21 mouse cellular contexts compared by ENCODE assay signal in genomic region chr13:48252559-48252958, GRCm38 (mm10). TPM values are rescaled to one million over a fixed set of nuclear protein-coding genes. Genes with fewer than 3 reads are reported as not detected.
DNase-seq lines count a peak whose midpoint lies in the region; ATAC-seq lines count a peak whose summit lies in the region.
"Had no signal": no experiment of that assay in that cellular context is flagged by ENCODE, and none has a peak within 500 bp of the region (broad histone marks: within the 10 kb centered on the region; RNA-seq: fewer than 3 reads in every experiment).

No protein-coding gene starts in this region.

- H3K4me2 ChIP-seq in forebrain, embryonic 12.5 days = no peak overlapping the region
- H3K4me2 ChIP-seq: embryonic facial prominence, embryonic 12.5 days; forebrain, embryonic 13.5 days; forebrain, embryonic 15.5 days had no signal

- H3K36me3 ChIP-seq in forebrain, embryonic 10.5 days (replicated peaks) = no peaks in the 10 kb centered on the region; the same call in 1 of the 2 replicates
- H3K36me3 ChIP-seq in forebrain, embryonic 12.5 days (replicated peaks) = no peaks in the 10 kb centered on the region
- H3K36me3 ChIP-seq: embryonic facial prominence, embryonic 10.5 days; embryonic facial prominence, embryonic 12.5 days; forebrain, embryonic 15.5 days had no signal

- ATAC-seq in forebrain, embryonic 12.5 days (ENCODE audit: low FRiP score) = no peak
- ATAC-seq: forebrain, embryonic 13.5 days; forebrain, embryonic 15.5 days; forebrain, postnatal 0 days had no signal

- H3K9ac ChIP-seq in forebrain, embryonic 12.5 days = no peak overlapping the region
- H3K9ac ChIP-seq: embryonic facial prominence, embryonic 12.5 days; forebrain, embryonic 13.5 days; forebrain, embryonic 15.5 days; forebrain, postnatal 0 days had no signal

- no peaks in the 10 kb centered on the region for H3K27me3 ChIP-seq in forebrain, embryonic 10.5 days (ENCODE audit: poor library complexity, severe bottlenecking)
- no peaks in the 10 kb centered on the region for H3K27me3 ChIP-seq in forebrain, embryonic 12.5 days
- H3K27me3 ChIP-seq: embryonic facial prominence, embryonic 12.5 days; forebrain, embryonic 13.5 days; forebrain, embryonic 15.5 days had no signal

- 33% methylated on average over 2 of the region's 2 CpGs for WGBS in forebrain, embryonic 10.5 days
- WGBS in forebrain, embryonic 12.5 days = 19% methylated on average over 2 of the region's 2 CpGs

- DNase-seq in forebrain, embryonic 10.5 days (ENCODE audit: extremely low spot score, low spot score) = no peak
- DNase-seq in ES-CJ7 (ENCODE audit: low read depth, low spot score) = peak; percentile 83
- peak; percentile 91 for DNase-seq in R1 (ENCODE audit: low read depth, low spot score)
- DNase-seq in heart, adult 8-10 months (ENCODE audit: low spot score) = no peak
- no peak for DNase-seq in adrenal gland, postnatal 14 days
- DNase-seq: adrenal gland, adult 2 months; adrenal gland, postnatal 10 days; adrenal gland, postnatal 36 days; B cell, adult 2 months; cerebellum, adult 11-12 months; cerebellum, adult 2 months; cerebellum, adult 9-10 months; cerebellum, postnatal 10 days; cerebellum, postnatal 25 days; forebrain, postnatal 0 days had no signal

- H3K4me1 ChIP-seq in forebrain, embryonic 10.5 days = peaks cover 14% of the 10 kb centered on the region
- H3K4me1 ChIP-seq in forebrain, embryonic 12.5 days = peaks cover 9% of the 10 kb centered on the region
- H3K4me1 ChIP-seq: embryonic facial prominence, embryonic 12.5 days; forebrain, embryonic 15.5 days had no signal

- peak overlapping the region; percentile 17; the same call in 1 of the 2 replicates for H3K27ac ChIP-seq in forebrain, embryonic 10.5 days
- no peak overlapping the region for H3K27ac ChIP-seq in forebrain, embryonic 12.5 days
- H3K27ac ChIP-seq: embryonic facial prominence, embryonic 10.5 days; embryonic facial prominence, embryonic 12.5 days; forebrain, embryonic 13.5 days; forebrain, embryonic 15.5 days had no signal

- H3K4me3 ChIP-seq in forebrain, embryonic 10.5 days = no peak overlapping the region
- no peak overlapping the region for H3K4me3 ChIP-seq in forebrain, embryonic 12.5 days (replicated peaks)
- H3K4me3 ChIP-seq: embryonic facial prominence, embryonic 10.5 days; embryonic facial prominence, embryonic 12.5 days; forebrain, embryonic 13.5 days; forebrain, embryonic 15.5 days had no signal

- H3K9me3 ChIP-seq in forebrain, embryonic 10.5 days = peaks cover 17% of the 10 kb centered on the region; the same call in 1 of the 2 replicates
- peaks cover 7% of the 10 kb centered on the region; the same call in 1 of the 2 replicates for H3K9me3 ChIP-seq in forebrain, embryonic 12.5 days
- H3K9me3 ChIP-seq: embryonic facial prominence, embryonic 12.5 days; forebrain, embryonic 15.5 days had no signal

RNA-seq across cellular contexts. Expression of gene Id4, which starts 8.5 kb away (rescaled TPM):
- polyA plus RNA-seq in forebrain, embryonic 10.5 days (2016; fragmentation: Nextera tagmentation; extraction: Ambion mirVana) = 80.5 and 101 TPM in 2 replicates
- polyA plus RNA-seq in forebrain, embryonic 12.5 days (2016; fragmentation: Nextera tagmentation; extraction: Ambion mirVana) = 233 and 239 TPM in 2 replicates
- total RNA-seq in heart, adult 8-10 months (2022) = 1 to 10 TPM in 2 of 4 experiments, under 1 TPM in 2; 0.65 to 1.2 (median 1.0) TPM
- 3.4 and 4.4 TPM in 2 replicates for total RNA-seq in adrenal gland, postnatal 14 days (2021)
- total RNA-seq: MEL had no signal

Comparison
In these comparisons a context has a peak if more than half of its experiments do, and no peak if none do; other contexts are left out.
1. DNase-seq: peak in ES-CJ7 (single experiment) and R1 (single experiment); none in forebrain, embryonic 10.5 days (single experiment), heart, adult 8-10 months (single experiment) and adrenal gland, postnatal 14 days (single experiment).